Comparison of ENCODE assay signal across 14 mouse cellular contexts in genomic region chr12:9059965-9060364, GRCm38 (mm10).
"Had no signal": no experiment of that assay in that cellular context is flagged by ENCODE, and none has a peak within 500 bp of the region (broad histone marks: within the 10 kb centered on the region; RNA-seq: fewer than 3 reads in every experiment).

No protein-coding gene starts in this region.

- ATAC-seq: intestine, embryonic 16.5 days; liver, postnatal 0 days; midbrain, embryonic 16.5 days had no signal

- H3K9ac ChIP-seq: liver, embryonic 13.5 days; liver, postnatal 0 days; lung, embryonic 15.5 days; midbrain, embryonic 12.5 days; neural tube, embryonic 13.5 days had no signal

- H3K4me3 ChIP-seq: left cerebral cortex, adult 2 months; liver, embryonic 13.5 days; lung, embryonic 15.5 days; midbrain, embryonic 12.5 days; neural tube, embryonic 13.5 days had no signal

- H3K27me3 ChIP-seq: liver, embryonic 13.5 days; lung, embryonic 15.5 days; midbrain, embryonic 12.5 days; neural tube, embryonic 13.5 days had no signal

- H3K4me2 ChIP-seq: liver, embryonic 13.5 days; lung, embryonic 15.5 days; midbrain, embryonic 12.5 days; neural tube, embryonic 13.5 days had no signal

- H3K9me3 ChIP-seq: liver, embryonic 13.5 days; lung, embryonic 15.5 days; midbrain, embryonic 12.5 days; neural tube, embryonic 13.5 days had no signal

- H3K4me1 ChIP-seq: liver, embryonic 13.5 days; midbrain, embryonic 12.5 days; neural tube, embryonic 13.5 days had no signal

- DNase-seq: liver; liver, embryonic 13.5 days; liver, postnatal 0 days; retina, postnatal 1 day; right cerebral cortex, postnatal 4 days; spleen, adult 18-20 months; thymus, adult 2 months; thymus, postnatal 25 days had no signal

- H3K27ac ChIP-seq: left cerebral cortex, adult 2 months; liver, embryonic 13.5 days; lung, embryonic 15.5 days; midbrain, embryonic 12.5 days; neural tube, embryonic 13.5 days had no signal

- H3K36me3 ChIP-seq: liver, embryonic 13.5 days; lung, embryonic 15.5 days; midbrain, embryonic 12.5 days; neural tube, embryonic 13.5 days had no signal
